Mouse (Mus musculus) heart, embryonic 12.5 days (tissue): ENCODE measurements around the gene Pamr1. TPM values are rescaled to one million over a fixed set of nuclear protein-coding genes. Genes with fewer than 3 reads are reported as not detected.

Experiments used
- ATAC-seq: fragments of 200-750 bp; cut with Nextera tagmentation; 2 replicates; pipeline ENCODE4 v1.8.0; 2017; ENCODE audit warnings: moderate TSS enrichment, moderate library complexity; ENCODE audit not compliant: insufficient number of reproducible peaks, low FRiP score
- H3K27ac ChIP-seq: fragments of 300-500 bp; sonication (generic); 2 replicates; pipeline ENCODE4 v1.5.1; 2016; ENCODE audit warnings: mild to moderate bottlenecking, moderate library complexity; ENCODE audit not compliant: poor library complexity, severe bottlenecking
- H3K27me3 ChIP-seq: fragments of 300-500 bp; sonication (generic); replicated peaks from 2 replicates; pipeline ENCODE4 v1.6.1; 2016; ENCODE audit warnings: mild to moderate bottlenecking, moderate library complexity
- H3K36me3 ChIP-seq: fragments of 300-500 bp; sonication (generic); 2 replicates; pipeline ENCODE4 v1.6.1; 2016; ENCODE audit warnings: mild to moderate bottlenecking, moderate library complexity
- H3K4me1 ChIP-seq: fragments of 300-500 bp; sonication (generic); replicated peaks from 2 replicates; pipeline ENCODE4 v1.6.1; 2016; ENCODE audit warnings: mild to moderate bottlenecking
- H3K4me2 ChIP-seq: fragments of 300-500 bp; sonication (generic); 2 replicates; pipeline ENCODE4 v1.6.1; 2016; ENCODE audit warnings: mild to moderate bottlenecking, moderate library complexity
- H3K4me3 ChIP-seq: fragments of 300-500 bp; sonication (generic); 2 replicates; pipeline ENCODE4 v1.5.1; 2016; ENCODE audit warnings: mild to moderate bottlenecking
- H3K9ac ChIP-seq: fragments of 300-500 bp; sonication (generic); 2 replicates; pipeline ENCODE4 v1.6.1; 2016; ENCODE audit warnings: mild to moderate bottlenecking, moderate library complexity
- H3K9me3 ChIP-seq: fragments of 300-500 bp; sonication (generic); replicated peaks from 2 replicates; pipeline ENCODE4 v1.6.1; 2016; ENCODE audit warnings: mild to moderate bottlenecking, moderate library complexity
- WGBS: fragments of 180-500 bp; shearing (Covaris S2); methylation state at CpG from one replicate; pipeline ENCODE4 v1.1.7; 2016; 5-methylcytosine and 5-hydroxymethylcytosine counted together
- polyA plus RNA-seq: library from polyadenylated mRNA; unstranded; fragments of >200 nt; fragmentation: Nextera tagmentation; extraction: Ambion mirVana; gene quantifications from 2 replicates; pipeline ENCODE4 v1.2.1, GENCODE M21; 2016

The Pamr1 gene
- polyA plus RNA-seq: 1.0 and 1.1 TPM in 2 replicates

- Histone ChIP-seq H3K36me3 (no peaks in the 10 kb centered on the region), H3K9me3 (no peaks in the 10 kb centered on the region), H3K4me2 (peak within 1 kb of the TSS; percentile 74), H3K9ac (0 out of 2 replicates have a peak within 1 kb of the TSS, but pooled peaks have one; percentile 33), H3K27me3 (peaks cover 42% of the 10 kb centered on the region), H3K4me1 (peaks cover 23% of the 10 kb centered on the region), H3K27ac (no peak within 1 kb of the TSS), H3K4me3 (peak within 1 kb of the TSS; percentile 37)
- WGBS: 3% methylated on average over 26 of the region's 26 CpGs
- ATAC-seq: 0 out of 2 replicates have a peak, but pooled peaks have one; percentile 36
Observed at GRCm38 (mm10) chr2:102549611-102550266, at the start of gene Pamr1. Gene Pamr1, plus strand, starts transcription at chr2:102550012.

- no peak overlapping the region for H3K4me3 ChIP-seq
- WGBS: 29% methylated on average over 4 of the region's 4 CpGs
- H3K4me1 ChIP-seq: no peaks in the 10 kb centered on the region
- no peaks in the 10 kb centered on the region for H3K36me3 ChIP-seq
- no peak overlapping the region for H3K27ac ChIP-seq
- ATAC-seq: no peak
- H3K9me3 ChIP-seq: no peaks in the 10 kb centered on the region
- no peak overlapping the region for H3K4me2 ChIP-seq
- H3K9ac ChIP-seq: no peak overlapping the region
- H3K27me3 ChIP-seq: no peaks in the 10 kb centered on the region; the same call in none of the 2 replicates
Observed at GRCm38 (mm10) chr2:102507633-102508032, 42.2 kb upstream of the Pamr1 start.

- no peaks in the 10 kb centered on the region for H3K36me3 ChIP-seq
- H3K9ac ChIP-seq: no peak overlapping the region
- no peaks in the 10 kb centered on the region for H3K4me1 ChIP-seq
- H3K9me3 ChIP-seq: no peaks in the 10 kb centered on the region; the same call in 1 of the 2 replicates
- H3K27ac ChIP-seq: no peak overlapping the region
- H3K4me3 ChIP-seq: no peak overlapping the region
- WGBS: 22% methylated on average over 1 of the region's 1 CpGs
- H3K27me3 ChIP-seq: no peaks in the 10 kb centered on the region; the same call in none of the 2 replicates
- no peak for ATAC-seq
- no peak overlapping the region for H3K4me2 ChIP-seq
Observed at GRCm38 (mm10) chr2:102508154-102508553, 41.7 kb upstream of the Pamr1 start.

- Histone ChIP-seq H3K4me3 (no peak overlapping the region), H3K4me2 (no peak overlapping the region), H3K27me3 (no peaks in the 10 kb centered on the region), H3K4me1 (no peaks in the 10 kb centered on the region), H3K9ac (no peak overlapping the region), H3K27ac (no peak overlapping the region), H3K9me3 (no peaks in the 10 kb centered on the region), H3K36me3 (no peaks in the 10 kb centered on the region)
- no peak for ATAC-seq
Observed at GRCm38 (mm10) chr2:102519956-102520355, 29.9 kb upstream of the Pamr1 start.

GRCm38 (mm10) chr2:102527563-102527962 lies 22.2 kb upstream of the Pamr1 start:
- Histone ChIP-seq H3K4me2 (no peak overlapping the region), H3K9ac (no peak overlapping the region), H3K9me3 (no peaks in the 10 kb centered on the region), H3K27me3 (peaks cover 14% of the 10 kb centered on the region; the same call in 1 of the 2 replicates), H3K4me1 (no peaks in the 10 kb centered on the region), H3K36me3 (no peaks in the 10 kb centered on the region), H3K27ac (no peak overlapping the region), H3K4me3 (no peak overlapping the region)
- no peak for ATAC-seq
- WGBS: 79% methylated on average over 4 of the region's 4 CpGs

GRCm38 (mm10) chr2:102533437-102533836 lies 16.4 kb upstream of the Pamr1 start:
- Histone ChIP-seq H3K36me3 (no peaks in the 10 kb centered on the region), H3K9ac (no peak overlapping the region), H3K27me3 (peaks cover 21% of the 10 kb centered on the region; the same call in 1 of the 2 replicates), H3K9me3 (no peaks in the 10 kb centered on the region), H3K4me3 (no peak overlapping the region), H3K4me1 (0 out of 2 replicates have a peak, but pooled peaks cover 4% of the 10 kb centered on the region), H3K27ac (no peak overlapping the region), H3K4me2 (no peak overlapping the region)
- 45% methylated on average over 4 of the region's 4 CpGs for WGBS
- no peak for ATAC-seq

- H3K4me1 ChIP-seq: peaks cover 8% of the 10 kb centered on the region; the same call in 1 of the 2 replicates
- H3K27me3 ChIP-seq: peaks cover 24% of the 10 kb centered on the region
- H3K9me3 ChIP-seq: no peaks in the 10 kb centered on the region
- ATAC-seq: no peak
- H3K9ac ChIP-seq: no peak overlapping the region
- H3K4me3 ChIP-seq: no peak overlapping the region
- no peak overlapping the region for H3K27ac ChIP-seq
- 61% methylated on average over 3 of the region's 3 CpGs for WGBS
- H3K36me3 ChIP-seq: no peaks in the 10 kb centered on the region
- no peak overlapping the region for H3K4me2 ChIP-seq
Observed at GRCm38 (mm10) chr2:102536766-102537165, 13.0 kb upstream of the Pamr1 start.

GRCm38 (mm10) chr2:102540438-102541230 lies 9.2 kb upstream of the Pamr1 start:
- ATAC-seq: no peak
- H3K9ac ChIP-seq: no peak overlapping the region
- H3K4me3 ChIP-seq: no peak overlapping the region
- H3K9me3 ChIP-seq: no peaks in the 10 kb centered on the region
- peaks cover 34% of the 10 kb centered on the region for H3K27me3 ChIP-seq
- no peaks in the 10 kb centered on the region for H3K36me3 ChIP-seq
- 50% methylated on average over 11 of the region's 11 CpGs for WGBS
- peaks cover 17% of the 10 kb centered on the region for H3K4me1 ChIP-seq
- no peak overlapping the region for H3K27ac ChIP-seq
- no peak overlapping the region for H3K4me2 ChIP-seq

- no peaks in the 10 kb centered on the region for H3K36me3 ChIP-seq
- H3K4me3 ChIP-seq: no peak overlapping the region
- H3K9me3 ChIP-seq: no peaks in the 10 kb centered on the region
- 16% methylated on average over 4 of the region's 4 CpGs for WGBS
- no peak for ATAC-seq
- H3K27me3 ChIP-seq: peaks cover 34% of the 10 kb centered on the region
- no peak overlapping the region for H3K4me2 ChIP-seq
- H3K27ac ChIP-seq: no peak overlapping the region
- H3K4me1 ChIP-seq: peaks cover 17% of the 10 kb centered on the region
- H3K9ac ChIP-seq: no peak overlapping the region
Observed at GRCm38 (mm10) chr2:102541404-102542125, 8.2 kb upstream of the Pamr1 start.

- no peak overlapping the region for H3K4me2 ChIP-seq
- WGBS: 31% methylated on average over 6 of the region's 6 CpGs
- no peak overlapping the region for H3K27ac ChIP-seq
- peaks cover 38% of the 10 kb centered on the region for H3K27me3 ChIP-seq
- ATAC-seq: no peak
- H3K4me1 ChIP-seq: peaks cover 13% of the 10 kb centered on the region
- H3K9me3 ChIP-seq: no peaks in the 10 kb centered on the region
- no peak overlapping the region for H3K4me3 ChIP-seq
- no peak overlapping the region for H3K9ac ChIP-seq
- no peaks in the 10 kb centered on the region for H3K36me3 ChIP-seq
Observed at GRCm38 (mm10) chr2:102543961-102544719, 5.7 kb upstream of the Pamr1 start.
